Mouse (Mus musculus): ENCODE measurements at regions not wholly inside any gene's neighbourhood (a gene's known extent, or its start where the extent isn't known, plus 50 kb on each side); places are given as distances from the start of the nearest gene placed in this dataset.

DNA sequence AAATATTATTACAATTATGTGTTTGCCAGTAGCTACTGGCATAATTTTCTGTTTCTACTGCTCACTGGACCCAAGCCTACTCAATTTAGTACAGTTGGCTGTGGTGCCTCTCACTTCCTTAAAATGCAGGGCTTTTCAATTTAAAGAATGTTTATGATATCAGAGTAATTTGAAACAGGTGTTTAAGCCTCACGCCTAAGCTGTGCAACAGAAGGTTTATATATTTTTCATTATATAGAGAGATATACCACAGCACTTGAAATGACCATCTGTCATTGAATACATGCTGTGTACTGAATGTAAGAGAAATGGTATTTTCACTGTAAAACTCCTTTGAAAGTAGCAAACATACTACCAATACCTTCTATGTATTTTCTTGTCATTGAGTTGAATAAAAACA lies 376.8 kb downstream of the Otol1 start:
- WGBS: 54% methylated on average over 1 of the region's 1 CpGs
- no peak for DNase-seq (ENCODE audit: low spot score)

GRCm38 (mm10) chr3:70385961-70386360 lies 378.5 kb downstream of the Otol1 start:
- no peak overlapping the region for H3K27ac ChIP-seq (ENCODE audit: low read depth)
- H3K36me3 ChIP-seq (ENCODE audit: control insufficient read depth, insufficient read depth, low read length): no peaks in the 10 kb centered on the region
- no peak for ATAC-seq (replicated peaks; ENCODE audit: low FRiP score, low TSS enrichment, low read depth)
- H3K4me1 ChIP-seq (replicated peaks; ENCODE audit: control insufficient read depth, insufficient read depth, low read length): no peaks in the 10 kb centered on the region
- no peaks in the 10 kb centered on the region for H3K9me3 ChIP-seq (ENCODE audit: control insufficient read depth, low read length)
- 82% methylated on average over 4 of the region's 4 CpGs for WGBS
- H3K4me2 ChIP-seq (ENCODE audit: low read length): no peak overlapping the region
- H3K4me3 ChIP-seq (ENCODE audit: low read depth, low read length): no peak overlapping the region
- DNase-seq (ENCODE audit: low spot score): no peak
- no peak overlapping the region for H3K9ac ChIP-seq (ENCODE audit: low read length)
- H3K27me3 ChIP-seq (replicated peaks; ENCODE audit: control insufficient read depth, insufficient read depth, low read length): no peaks in the 10 kb centered on the region

More for the DNA sequence above, 376.8 kb downstream of the Otol1 start:
- Histone ChIP-seq H3K9ac (ENCODE audit: low read length) (no peak overlapping the region), H3K4me2 (ENCODE audit: low read length) (no peak overlapping the region), H3K4me3 (ENCODE audit: low read depth, low read length) (no peak overlapping the region), H3K27ac (ENCODE audit: low read depth) (no peak overlapping the region), H3K4me1 (replicated peaks; ENCODE audit: control insufficient read depth, insufficient read depth, low read length) (no peaks in the 10 kb centered on the region), H3K36me3 (ENCODE audit: control insufficient read depth, insufficient read depth, low read length) (no peaks in the 10 kb centered on the region), H3K27me3 (replicated peaks; ENCODE audit: control insufficient read depth, insufficient read depth, low read length) (no peaks in the 10 kb centered on the region), H3K9me3 (ENCODE audit: control insufficient read depth, low read length) (no peaks in the 10 kb centered on the region)
- no peak for ATAC-seq (replicated peaks; ENCODE audit: low FRiP score, low TSS enrichment, low read depth)

- H3K4me2 ChIP-seq (ENCODE audit: low read length): no peak overlapping the region
- no peak overlapping the region for H3K4me3 ChIP-seq (ENCODE audit: low read depth, low read length)
- no peaks in the 10 kb centered on the region for H3K36me3 ChIP-seq (ENCODE audit: control insufficient read depth, insufficient read depth, low read length)
- 44% methylated on average over 2 of the region's 2 CpGs for WGBS
- no peak overlapping the region for H3K27ac ChIP-seq (ENCODE audit: low read depth)
- no peaks in the 10 kb centered on the region for H3K4me1 ChIP-seq (replicated peaks; ENCODE audit: control insufficient read depth, insufficient read depth, low read length)
- no peak overlapping the region for H3K9ac ChIP-seq (ENCODE audit: low read length)
- DNase-seq (ENCODE audit: low spot score) (no peak), ATAC-seq (replicated peaks; ENCODE audit: low FRiP score, low TSS enrichment, low read depth) (no peak)
- no peaks in the 10 kb centered on the region for H3K27me3 ChIP-seq (replicated peaks; ENCODE audit: control insufficient read depth, insufficient read depth, low read length)
- H3K9me3 ChIP-seq (ENCODE audit: control insufficient read depth, low read length): no peaks in the 10 kb centered on the region
Measured at GRCm38 (mm10) chr3:70401187-70401586, 393.8 kb downstream of the Otol1 start.

DNA sequence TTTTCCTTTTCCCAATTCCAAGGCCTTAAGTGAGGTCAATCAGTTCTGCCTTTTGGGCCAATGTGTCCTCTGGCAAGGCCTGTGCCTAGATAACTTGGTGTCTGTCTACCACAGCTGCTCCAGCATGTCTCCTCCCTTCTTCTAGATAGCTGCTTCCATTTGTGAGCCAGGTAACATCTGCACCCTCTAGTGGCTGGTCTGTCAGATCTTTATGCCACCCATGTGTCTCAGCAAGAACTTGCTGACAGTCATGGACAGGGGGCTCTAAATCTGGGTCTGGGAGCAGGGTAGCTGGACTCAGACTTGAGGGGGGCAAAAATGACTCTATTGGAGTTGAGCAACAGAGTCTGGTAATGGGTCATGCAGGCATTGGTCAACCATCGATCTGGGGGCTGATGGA lies 399.2 kb downstream of the Otol1 start:
- Histone ChIP-seq H3K27ac (ENCODE audit: low read depth) (no peak overlapping the region), H3K4me1 (replicated peaks; ENCODE audit: control insufficient read depth, insufficient read depth, low read length) (no peaks in the 10 kb centered on the region), H3K4me3 (ENCODE audit: low read depth, low read length) (no peak overlapping the region), H3K9ac (ENCODE audit: low read length) (no peak overlapping the region), H3K9me3 (ENCODE audit: control insufficient read depth, low read length) (no peaks in the 10 kb centered on the region), H3K36me3 (ENCODE audit: control insufficient read depth, insufficient read depth, low read length) (no peaks in the 10 kb centered on the region), H3K4me2 (ENCODE audit: low read length) (no peak overlapping the region), H3K27me3 (replicated peaks; ENCODE audit: control insufficient read depth, insufficient read depth, low read length) (no peaks in the 10 kb centered on the region)
- WGBS: 100% methylated on average over 1 of the region's 1 CpGs
- DNase-seq (ENCODE audit: low spot score) (no peak), ATAC-seq (replicated peaks; ENCODE audit: low FRiP score, low TSS enrichment, low read depth) (no peak)

DNA sequence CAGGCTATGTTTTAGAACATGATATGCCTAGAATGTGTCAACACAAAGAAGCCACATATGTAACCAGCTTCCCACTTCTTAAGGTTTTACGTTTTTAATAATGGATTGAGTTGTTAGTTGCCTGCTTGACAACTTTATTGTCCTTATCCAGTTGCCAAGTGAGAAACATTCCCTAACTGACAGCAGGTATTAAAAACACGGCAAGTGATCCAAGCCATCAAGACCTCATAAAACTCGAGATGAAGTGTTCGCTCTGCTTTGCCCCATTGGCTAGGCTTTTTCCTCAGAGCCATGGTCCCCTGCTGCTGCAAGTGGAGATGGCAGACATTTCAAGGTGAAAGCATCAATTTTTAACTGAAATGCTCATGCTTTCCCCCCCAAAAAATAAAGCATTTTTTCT lies 410.9 kb downstream of the Otol1 start:
- ATAC-seq (replicated peaks; ENCODE audit: low FRiP score, low TSS enrichment, low read depth) (no peak), DNase-seq (ENCODE audit: low spot score) (no peak)
- Histone ChIP-seq H3K9me3 (ENCODE audit: control insufficient read depth, low read length) (no peaks in the 10 kb centered on the region), H3K4me2 (ENCODE audit: low read length) (no peak overlapping the region), H3K27ac (ENCODE audit: low read depth) (no peak overlapping the region), H3K4me1 (replicated peaks; ENCODE audit: control insufficient read depth, insufficient read depth, low read length) (no peaks in the 10 kb centered on the region), H3K36me3 (ENCODE audit: control insufficient read depth, insufficient read depth, low read length) (no peaks in the 10 kb centered on the region), H3K9ac (ENCODE audit: low read length) (no peak overlapping the region), H3K27me3 (replicated peaks; ENCODE audit: control insufficient read depth, insufficient read depth, low read length) (no peaks in the 10 kb centered on the region), H3K4me3 (ENCODE audit: low read depth, low read length) (no peak overlapping the region)
- WGBS: 79% methylated on average over 4 of the region's 4 CpGs

- H3K27me3 ChIP-seq (replicated peaks; ENCODE audit: control insufficient read depth, insufficient read depth, low read length): no peaks in the 10 kb centered on the region
- no peak overlapping the region for H3K9ac ChIP-seq (ENCODE audit: low read length)
- 90% methylated on average over 1 of the region's 1 CpGs for WGBS
- no peaks in the 10 kb centered on the region for H3K9me3 ChIP-seq (ENCODE audit: control insufficient read depth, low read length)
- no peaks in the 10 kb centered on the region for H3K4me1 ChIP-seq (replicated peaks; ENCODE audit: control insufficient read depth, insufficient read depth, low read length)
- ATAC-seq (replicated peaks; ENCODE audit: low FRiP score, low TSS enrichment, low read depth) (no peak), DNase-seq (ENCODE audit: low spot score) (no peak)
- H3K4me3 ChIP-seq (ENCODE audit: low read depth, low read length): no peak overlapping the region
- H3K4me2 ChIP-seq (ENCODE audit: low read length): no peak overlapping the region
- H3K36me3 ChIP-seq (ENCODE audit: control insufficient read depth, insufficient read depth, low read length): no peaks in the 10 kb centered on the region
- no peak overlapping the region for H3K27ac ChIP-seq (ENCODE audit: low read depth)
Measured at GRCm38 (mm10) chr3:70422016-70422415, 414.6 kb downstream of the Otol1 start.

GRCm38 (mm10) chr3:70422669-70423068 lies 415.3 kb downstream of the Otol1 start:
- Histone ChIP-seq H3K9me3 (ENCODE audit: control insufficient read depth, low read length) (no peaks in the 10 kb centered on the region), H3K36me3 (ENCODE audit: control insufficient read depth, insufficient read depth, low read length) (no peaks in the 10 kb centered on the region), H3K4me3 (ENCODE audit: low read depth, low read length) (no peak overlapping the region), H3K27me3 (replicated peaks; ENCODE audit: control insufficient read depth, insufficient read depth, low read length) (no peaks in the 10 kb centered on the region), H3K27ac (ENCODE audit: low read depth) (no peak overlapping the region), H3K4me2 (ENCODE audit: low read length) (no peak overlapping the region), H3K9ac (ENCODE audit: low read length) (no peak overlapping the region), H3K4me1 (replicated peaks; ENCODE audit: control insufficient read depth, insufficient read depth, low read length) (no peaks in the 10 kb centered on the region)
- WGBS: 54% methylated on average over 3 of the region's 3 CpGs
- DNase-seq (ENCODE audit: low spot score) (no peak), ATAC-seq (replicated peaks; ENCODE audit: low FRiP score, low TSS enrichment, low read depth) (no peak)

- H3K9ac ChIP-seq (ENCODE audit: low read length): no peak overlapping the region
- H3K27ac ChIP-seq (ENCODE audit: low read depth): no peak overlapping the region
- no peak overlapping the region for H3K4me2 ChIP-seq (ENCODE audit: low read length)
- H3K4me3 ChIP-seq (ENCODE audit: low read depth, low read length): no peak overlapping the region
- H3K27me3 ChIP-seq (replicated peaks; ENCODE audit: control insufficient read depth, insufficient read depth, low read length): no peaks in the 10 kb centered on the region
- no peak for ATAC-seq (replicated peaks; ENCODE audit: low FRiP score, low TSS enrichment, low read depth)
- no peaks in the 10 kb centered on the region for H3K9me3 ChIP-seq (ENCODE audit: control insufficient read depth, low read length)
- H3K36me3 ChIP-seq (ENCODE audit: control insufficient read depth, insufficient read depth, low read length): no peaks in the 10 kb centered on the region
- 62% methylated on average over 4 of the region's 4 CpGs for WGBS
- DNase-seq (ENCODE audit: low spot score): peak; percentile 57
- no peaks in the 10 kb centered on the region for H3K4me1 ChIP-seq (replicated peaks; ENCODE audit: control insufficient read depth, insufficient read depth, low read length)
Measured at GRCm38 (mm10) chr3:70436671-70437070, 429.3 kb downstream of the Otol1 start.

GRCm38 (mm10) chr3:70457181-70457847 lies 449.9 kb downstream of the Otol1 start:
- DNase-seq (ENCODE audit: low spot score) (no peak), ATAC-seq (replicated peaks; ENCODE audit: low FRiP score, low TSS enrichment, low read depth) (no peak)
- Histone ChIP-seq H3K27ac (ENCODE audit: low read depth) (no peak overlapping the region), H3K4me3 (ENCODE audit: low read depth, low read length) (no peak overlapping the region), H3K9me3 (ENCODE audit: control insufficient read depth, low read length) (no peaks in the 10 kb centered on the region), H3K4me2 (ENCODE audit: low read length) (no peak overlapping the region), H3K4me1 (replicated peaks; ENCODE audit: control insufficient read depth, insufficient read depth, low read length) (no peaks in the 10 kb centered on the region), H3K9ac (ENCODE audit: low read length) (no peak overlapping the region), H3K36me3 (ENCODE audit: control insufficient read depth, insufficient read depth, low read length) (no peaks in the 10 kb centered on the region), H3K27me3 (replicated peaks; ENCODE audit: control insufficient read depth, insufficient read depth, low read length) (no peaks in the 10 kb centered on the region)
- 42% methylated on average over 2 of the region's 2 CpGs for WGBS

Measured in intestine, embryonic 14.5 days (tissue).